Mouse (Mus musculus) adipose tissue, adult 10 weeks (tissue): ENCODE measurements around the gene Prrg2. TPM values are rescaled to one million over a fixed set of nuclear protein-coding genes. Genes with fewer than 3 reads are reported as not detected.

ENCODE experiments used
- polyA plus RNA-seq: library from polyadenylated mRNA; stranded (reverse); fragments of 350-450 nt; fragmentation: Illumina TruSeq; extraction: RNeasy Lipid Tissue Mini Kit (QIAGEN cat#74804); gene quantifications from one replicate; pipeline ENCODE4 v1.2.3, GENCODE M21; 2014; ENCODE audit warnings: low read depth, low replicate concordance

Gene Prrg2
- 40.3 TPM for polyA plus RNA-seq

DNA sequence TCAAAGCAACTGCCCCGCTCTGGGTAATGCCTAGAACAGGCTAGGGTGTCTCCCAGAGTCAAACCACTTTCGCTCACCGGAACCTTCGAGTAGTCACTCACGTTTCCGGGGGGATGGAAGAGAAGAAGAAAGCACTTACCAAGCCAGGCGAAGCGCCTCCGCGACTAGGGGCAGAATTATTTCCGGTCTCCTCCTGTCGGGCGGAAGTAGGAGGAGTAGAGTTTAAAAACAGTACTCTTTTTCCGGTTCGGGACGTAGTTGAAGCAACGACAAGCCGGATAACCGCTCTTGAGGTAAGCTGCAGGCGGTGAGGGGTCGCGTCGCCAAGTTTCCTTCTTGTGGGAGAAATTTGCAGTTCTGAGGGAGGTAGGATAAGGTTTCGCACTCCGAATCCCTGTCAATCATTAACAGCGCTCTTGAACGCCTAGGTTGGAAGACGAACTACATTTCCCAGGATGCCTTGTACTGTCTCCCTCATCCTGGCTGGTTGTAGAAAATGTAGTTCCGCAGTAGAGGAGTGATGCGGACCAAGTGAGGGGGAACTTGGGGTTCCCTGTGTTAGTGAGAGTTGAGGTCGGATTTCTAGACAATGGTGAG lies at the start of gene Prrg2, which contains the start of gene Nosip:
TSS of gene Prrg2 (minus strand) at position 439 of the 597 bp plus-strand sequence.
TSS of gene Nosip (plus strand) at position 191 of the 597 bp plus-strand sequence.

DNA sequence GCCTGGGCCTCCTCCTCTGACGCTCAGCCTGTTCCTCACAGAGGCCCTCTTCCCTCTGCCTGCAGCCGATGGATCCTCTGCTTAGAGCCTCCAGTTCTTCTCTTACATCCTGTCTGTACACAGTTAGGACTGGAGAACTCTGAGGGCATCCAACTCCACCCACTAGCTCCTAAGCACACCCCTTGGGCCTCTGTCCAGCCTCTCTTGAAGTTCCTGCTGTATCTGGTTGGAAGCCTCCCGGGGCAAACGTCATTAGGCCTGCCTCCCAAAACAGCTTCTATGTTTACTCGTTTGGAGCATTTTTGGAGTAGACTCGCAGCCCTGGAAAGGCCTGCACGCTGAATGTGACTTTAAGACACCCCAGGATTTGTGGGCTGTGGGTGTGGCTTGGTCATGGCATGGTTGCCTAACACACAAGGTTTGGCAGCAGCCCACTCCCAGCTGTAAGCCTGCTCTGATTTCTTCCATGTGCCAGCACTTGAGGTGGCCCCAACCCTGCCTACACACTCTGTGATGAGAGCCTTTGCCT lies 41.2 kb upstream of the Prrg2 start, which contains the start of gene Fcgrt:
TSS of gene Fcgrt (minus strand) at position 200 of the 529 bp plus-strand sequence.

DNA sequence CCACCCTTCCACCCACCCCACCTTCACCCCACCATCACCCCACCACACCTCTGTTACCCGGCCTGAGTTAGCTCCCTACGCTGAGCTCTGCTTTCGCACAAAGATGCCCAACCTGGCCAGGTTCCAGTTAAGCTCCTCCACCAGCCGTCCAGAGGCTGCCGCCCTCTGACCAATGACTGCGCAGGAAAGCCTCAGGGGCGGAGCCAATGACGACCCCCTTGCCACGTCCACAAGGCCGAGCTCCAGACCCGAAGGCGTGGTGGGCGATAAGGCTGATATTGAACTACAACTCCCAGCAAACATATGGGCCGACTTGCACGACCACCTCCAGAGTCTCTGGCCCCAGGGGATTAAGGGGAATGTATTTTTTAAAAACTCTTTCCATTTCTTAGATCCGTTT lies 29.6 kb upstream of the Prrg2 start, which contains the start of gene Rcn3:
TSS of gene Rcn3 (minus strand) at position 174 of the 400 bp plus-strand sequence.

DNA sequence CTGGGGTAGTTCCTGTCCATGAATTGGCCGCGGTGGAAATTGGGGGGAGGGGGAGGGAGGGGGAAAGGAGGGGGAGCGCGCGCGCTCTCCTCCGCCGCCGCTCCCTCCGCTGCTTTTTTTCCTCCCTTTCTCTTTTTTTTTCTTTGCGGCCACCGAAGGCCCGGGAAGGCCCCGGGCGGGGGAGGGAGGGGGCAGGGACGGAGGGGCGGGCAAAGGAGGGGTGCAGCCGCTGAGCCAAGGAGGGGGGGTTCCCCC lies 9.7 kb downstream of the Prrg2 start, which contains the start of gene Prr12:
TSS of gene Prr12 (minus strand) at position 20 of the 255 bp plus-strand sequence.

DNA sequence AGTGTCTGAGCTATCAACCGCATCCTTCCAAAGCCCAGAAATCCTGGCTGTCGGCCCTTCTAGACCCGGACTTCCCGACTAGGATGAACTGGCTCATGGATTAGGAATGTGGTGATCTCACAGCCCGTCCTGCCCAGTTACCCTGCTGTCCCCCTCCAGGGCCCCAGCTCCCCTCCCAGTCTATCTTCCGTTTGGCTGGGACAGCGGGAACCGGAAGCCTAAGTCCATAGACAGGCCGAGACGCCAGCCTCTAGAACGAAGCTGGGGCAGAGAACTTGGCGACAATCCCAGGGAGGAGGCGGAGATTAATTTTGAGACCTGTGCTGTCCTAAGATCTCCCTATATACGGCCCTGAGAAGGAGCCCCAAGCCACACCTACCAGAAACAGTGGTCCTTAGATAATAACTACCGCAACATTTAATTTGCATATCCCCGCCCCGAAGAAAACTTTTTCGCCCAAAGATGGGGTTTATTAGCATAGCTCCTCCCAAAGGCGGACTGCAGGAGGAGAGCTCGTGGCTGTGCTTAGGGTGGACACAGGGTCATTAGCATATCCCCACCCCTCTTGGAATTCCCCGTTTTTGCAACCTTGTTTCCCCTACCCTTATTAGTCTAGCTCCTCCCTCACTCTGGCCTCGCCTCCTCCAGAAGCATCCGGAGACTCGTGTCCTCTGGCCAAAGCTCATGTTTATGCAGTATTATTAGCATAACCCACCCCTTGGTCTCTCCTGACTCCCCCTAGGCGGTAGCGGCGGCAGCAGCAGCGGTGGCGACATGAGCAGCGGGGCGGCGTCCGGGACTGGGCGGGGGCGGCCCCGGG lies 45.0 kb downstream of the Prrg2 start, which contains the start of gene Rras:
TSS of gene Rras (plus strand) at position 720 of the 820 bp plus-strand sequence.

DNA sequence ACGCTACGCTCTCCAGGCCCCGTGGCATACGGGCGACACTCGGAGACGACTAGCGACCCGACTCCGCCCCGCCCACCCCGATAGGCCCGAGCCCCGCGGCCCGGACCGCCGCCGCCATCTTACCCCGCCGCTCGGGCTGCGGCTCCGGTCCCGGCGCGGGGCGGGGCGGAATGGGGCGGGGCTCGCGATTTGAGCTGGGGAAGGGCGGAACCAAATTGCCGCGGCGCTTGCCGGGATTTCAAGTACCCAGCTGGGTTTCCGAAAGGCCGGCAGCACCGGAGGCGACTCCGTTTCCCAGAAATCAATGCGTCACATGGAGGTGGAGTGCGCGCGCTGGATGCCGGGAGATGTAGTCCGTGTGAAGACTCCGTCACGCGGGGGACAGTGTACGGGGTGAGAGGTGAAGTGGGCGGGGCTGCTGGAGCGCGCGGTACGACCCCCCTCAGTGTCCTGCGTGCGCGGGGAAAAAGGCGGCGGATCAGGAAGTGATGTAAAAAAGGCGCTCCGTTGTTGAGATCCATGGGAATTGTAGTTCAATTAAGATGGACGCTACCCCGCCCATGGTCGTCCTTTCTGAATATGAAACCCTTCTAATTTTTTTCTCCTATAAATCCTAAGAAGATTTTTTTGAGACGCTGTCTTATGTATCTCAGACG lies 46.4 kb downstream of the Prrg2 start, which contains the start of gene Scaf1:
TSS of gene Scaf1 (minus strand) at position 407 of the 656 bp plus-strand sequence.

Other genes with a start within 250 kb of the Prrg2 start
- gene Nup62, start 246.6 kb downstream of the Prrg2 start, polyA plus RNA-seq = 20.1 TPM
- gene Il4i1, start 246.3 kb downstream of the Prrg2 start, polyA plus RNA-seq = 3.5 TPM
- 71.7 TPM for gene Atf5, start 246.0 kb downstream of the Prrg2 start, polyA plus RNA-seq
- gene Akt1s1, start 213.7 kb downstream of the Prrg2 start, polyA plus RNA-seq = 54.3 TPM
- gene Tbc1d17, start 213.6 kb downstream of the Prrg2 start, polyA plus RNA-seq = 65.2 TPM
- 30.0 TPM for gene Pnkp, start 205.5 kb downstream of the Prrg2 start, polyA plus RNA-seq
- 146 TPM for gene Ptov1, start 192.9 kb downstream of the Prrg2 start, polyA plus RNA-seq
- gene Med25, start 170.0 kb downstream of the Prrg2 start, polyA plus RNA-seq = 66.0 TPM
- gene Fuz, start 166.6 kb downstream of the Prrg2 start, polyA plus RNA-seq = 22.8 TPM
- gene Ap2a1, start 133.2 kb downstream of the Prrg2 start, polyA plus RNA-seq = 62.5 TPM
- gene Tsks, start 119.5 kb downstream of the Prrg2 start, polyA plus RNA-seq = 12.6 TPM
- gene Cpt1c, start 87.8 kb downstream of the Prrg2 start, polyA plus RNA-seq = 8.7 TPM
- 132 TPM for gene Prmt1, start 76.1 kb downstream of the Prrg2 start, polyA plus RNA-seq
- gene Irf3, start 65.0 kb downstream of the Prrg2 start, polyA plus RNA-seq = 87.2 TPM
- gene Bcl2l12, start 64.0 kb downstream of the Prrg2 start, polyA plus RNA-seq = 18.5 TPM
- 57.7 TPM for gene Scaf1, start 46.3 kb downstream of the Prrg2 start, polyA plus RNA-seq
- gene Rras, start 44.7 kb downstream of the Prrg2 start, polyA plus RNA-seq = 131 TPM
- 15.7 TPM for gene Prr12, start 9.8 kb downstream of the Prrg2 start, polyA plus RNA-seq
- gene Nosip, start 248 bp downstream of the Prrg2 start, polyA plus RNA-seq = 43.3 TPM
- 67.3 TPM for gene Rcn3, start 29.5 kb upstream of the Prrg2 start, polyA plus RNA-seq
- gene Fcgrt, start 41.2 kb upstream of the Prrg2 start, polyA plus RNA-seq = 149 TPM
- 1,035 TPM for gene Rps11, start 61.8 kb upstream of the Prrg2 start, polyA plus RNA-seq
- 2,139 TPM for gene Rpl13a, start 66.1 kb upstream of the Prrg2 start, polyA plus RNA-seq
- gene Gm45713, start 73.6 kb upstream of the Prrg2 start, polyA plus RNA-seq = not detected
- gene Flt3l, start 73.8 kb upstream of the Prrg2 start, polyA plus RNA-seq = 23.0 TPM
- gene Pih1d1, start 91.6 kb upstream of the Prrg2 start, polyA plus RNA-seq = 44.6 TPM
- gene Aldh16a1, start 91.9 kb upstream of the Prrg2 start, polyA plus RNA-seq = 22.5 TPM
- gene Slc17a7, start 101.3 kb upstream of the Prrg2 start, polyA plus RNA-seq = 0.97 TPM
- not detected for gene Gfy, start 116.9 kb upstream of the Prrg2 start, polyA plus RNA-seq
- gene Pth2, start 118.3 kb upstream of the Prrg2 start, polyA plus RNA-seq = not detected
- gene Ccdc155, start 142.2 kb upstream of the Prrg2 start, polyA plus RNA-seq = 1.5 TPM
- gene Dkkl1, start 149.5 kb upstream of the Prrg2 start, polyA plus RNA-seq = 37.0 TPM
- 17.0 TPM for gene Tead2, start 153.1 kb upstream of the Prrg2 start, polyA plus RNA-seq
- gene Cd37, start 176.4 kb upstream of the Prrg2 start, polyA plus RNA-seq = 13.6 TPM
- 1.4 TPM for gene Slc6a16, start 178.4 kb upstream of the Prrg2 start, polyA plus RNA-seq
- gene Slc6a21, start 214.8 kb upstream of the Prrg2 start, polyA plus RNA-seq = 9.4 TPM